Mouse (Mus musculus) heart, adult 2 months (tissue): Measurements from ENCODE around the gene Lrrc34.

ENCODE experiments used
- CTCF ChIP-seq: fragments of 200-600 bp; IDR thresholded peaks from 2 replicates; pipeline ENCODE4 v1.8.1; 2022; ENCODE audit warnings: antibody characterized with exemption, mild to moderate bottlenecking, moderate library complexity
- POLR2A ChIP-seq: fragments of 200-500 bp; IDR thresholded peaks from 2 replicates; pipeline ENCODE4 v1.6.1; 2011; ENCODE audit warnings: mild to moderate bottlenecking, low read depth, low read length, control low read depth; ENCODE audit not compliant: insufficient read depth

GRCm38 (mm10) chr3:30620132-30620531 is 27.5 kb downstream of the Lrrc34 start:
- TF ChIP-seq POLR2A (no peak), CTCF (no peak)
